Mouse (Mus musculus): Measurements from ENCODE around the gene Spred2.
"Not testable (repeated sequence)": the region's sequence is repeated elsewhere in the genome, so short reads cannot be mapped to it uniquely, and the experiment has no call there.

The Spred2 gene

GRCm38 (mm10) chr11:20018905-20019304 lies 94.7 kb downstream of the Spred2 start:
- DNase-seq (ENCODE audit: low read depth, low spot score): no peak

GRCm38 (mm10) chr11:20020720-20021119 lies 96.5 kb downstream of the Spred2 start:
- no peak for DNase-seq (ENCODE audit: low read depth, low spot score)

GRCm38 (mm10) chr11:20022462-20022861 lies 98.3 kb downstream of the Spred2 start:
- DNase-seq (ENCODE audit: low read depth, low spot score): no peak

- no peak for DNase-seq (ENCODE audit: low read depth, low spot score)
Measured at GRCm38 (mm10) chr11:20022911-20023482, 98.8 kb downstream of the Spred2 start.

- DNase-seq (ENCODE audit: low read depth, low spot score): no peak
Measured at GRCm38 (mm10) chr11:20025899-20026298, 101.7 kb downstream of the Spred2 start.

- DNase-seq (ENCODE audit: low read depth, low spot score): no peak
Measured at GRCm38 (mm10) chr11:20027719-20028118, 103.5 kb downstream of the Spred2 start.

GRCm38 (mm10) chr11:20028396-20028795 lies 104.2 kb downstream of the Spred2 start:
- DNase-seq (ENCODE audit: low read depth, low spot score): no peak

- no peak for DNase-seq (ENCODE audit: low read depth, low spot score)
Measured at GRCm38 (mm10) chr11:20029014-20029413, 104.8 kb downstream of the Spred2 start.

GRCm38 (mm10) chr11:20030973-20031372 lies 106.8 kb downstream of the Spred2 start:
- not testable (repeated sequence) for DNase-seq (ENCODE audit: low read depth, low spot score)

- no peak for DNase-seq (ENCODE audit: low read depth, low spot score)
Measured at GRCm38 (mm10) chr11:20031536-20031935, 107.4 kb downstream of the Spred2 start.

GRCm38 (mm10) chr11:20033541-20034160 lies 109.5 kb downstream of the Spred2 start:
- no peak for DNase-seq (ENCODE audit: low read depth, low spot score)

- no peak for DNase-seq (ENCODE audit: low read depth, low spot score)
Measured at GRCm38 (mm10) chr11:20034337-20034947, 110.3 kb downstream of the Spred2 start.

GRCm38 (mm10) chr11:20035343-20035928 lies 111.3 kb downstream of the Spred2 start:
- peak; percentile 92 for DNase-seq (ENCODE audit: low read depth, low spot score)

- DNase-seq (ENCODE audit: low read depth, low spot score): no peak
Measured at GRCm38 (mm10) chr11:20035972-20036371, 111.8 kb downstream of the Spred2 start.

GRCm38 (mm10) chr11:20037739-20038138 lies 113.6 kb downstream of the Spred2 start:
- no peak for DNase-seq (ENCODE audit: low read depth, low spot score)

GRCm38 (mm10) chr11:20038723-20039122 lies 114.5 kb downstream of the Spred2 start:
- peak; percentile 96 for DNase-seq (ENCODE audit: low read depth, low spot score)

GRCm38 (mm10) chr11:20041164-20041920 lies 117.2 kb downstream of the Spred2 start:
- no peak for DNase-seq (ENCODE audit: low read depth, low spot score)

- peak; percentile 83 for DNase-seq (ENCODE audit: low read depth, low spot score)
Measured at GRCm38 (mm10) chr11:20042106-20042505, 117.9 kb downstream of the Spred2 start.

- DNase-seq (ENCODE audit: low read depth, low spot score): peak; percentile 70
Measured at GRCm38 (mm10) chr11:20043256-20043655, 119.1 kb downstream of the Spred2 start.

- DNase-seq (ENCODE audit: low read depth, low spot score): no peak
Measured at GRCm38 (mm10) chr11:20045586-20045985, 121.4 kb downstream of the Spred2 start.

- DNase-seq (ENCODE audit: low read depth, low spot score): no peak
Measured at GRCm38 (mm10) chr11:20052814-20053536, 128.8 kb downstream of the Spred2 start.
